Mouse (Mus musculus) heart, embryonic 16.5 days (tissue): ENCODE data around the gene Ccnl1. TPM values are rescaled to one million over a fixed set of nuclear protein-coding genes. Genes with fewer than 3 reads are reported as not detected.

Experiments used
- ATAC-seq: fragments of 200-750 bp; cut with Nextera tagmentation; replicated peaks from 2 replicates; pipeline ENCODE4 v1.8.0; 2017; ENCODE audit warnings: moderate number of reproducible peaks; ENCODE audit not compliant: insufficient read depth, low FRiP score; ENCODE audit errors: extremely low read depth
- H3K27ac ChIP-seq: fragments of 300-500 bp; sonication (generic); 2 replicates; pipeline ENCODE4 v1.5.1; 2014; ENCODE audit warnings: mild to moderate bottlenecking, low read length, control low read depth, moderate library complexity
- H3K27me3 ChIP-seq: fragments of 300-500 bp; sonication (generic); 2 replicates; pipeline ENCODE4 v1.6.1; 2014; ENCODE audit warnings: low read length, mixed read lengths; ENCODE audit not compliant: control insufficient read depth, insufficient read depth
- H3K36me3 ChIP-seq: fragments of 300-500 bp; sonication (generic); 2 replicates; pipeline ENCODE4 v1.6.1; 2014; ENCODE audit not compliant: control insufficient read depth, insufficient read depth
- H3K4me1 ChIP-seq: fragments of 300-500 bp; sonication (generic); 2 replicates; pipeline ENCODE4 v1.6.1; 2014; ENCODE audit warnings: low read length, mixed read lengths; ENCODE audit not compliant: control insufficient read depth, insufficient read depth
- H3K4me2 ChIP-seq: fragments of 300-500 bp; sonication (generic); 2 replicates; pipeline ENCODE4 v1.6.1; 2014; ENCODE audit warnings: low read depth, mild to moderate bottlenecking, control low read depth, low read length
- H3K4me3 ChIP-seq: fragments of 300-500 bp; sonication (generic); 2 replicates; pipeline ENCODE4 v1.5.1; 2014; ENCODE audit warnings: mild to moderate bottlenecking, control low read depth, low read length
- H3K9ac ChIP-seq: fragments of 300-500 bp; sonication (generic); 2 replicates; pipeline ENCODE4 v1.6.1; 2014; ENCODE audit warnings: low read length, control low read depth
- H3K9me3 ChIP-seq: fragments of 300-500 bp; sonication (generic); replicated peaks from 2 replicates; pipeline ENCODE4 v1.6.1; 2016; ENCODE audit warnings: low read length; ENCODE audit not compliant: control insufficient read depth
- WGBS: fragments of 180-500 bp; shearing (Covaris S2); extraction: QIAGEN DNeasy Blood & Tissue Kit; methylation state at CpG from one replicate; pipeline ENCODE4 v1.1.7; 2014; 5-methylcytosine and 5-hydroxymethylcytosine counted together
- polyA plus RNA-seq: library from polyadenylated mRNA; unstranded; fragments of >200 nt; fragmentation: Nextera tagmentation; extraction: Ambion mirVana; gene quantifications from 2 replicates; pipeline ENCODE4 v1.2.1, GENCODE M21; 2015

Gene Ccnl1
- polyA plus RNA-seq, 1 experiment from 2014 or later: 68.2 TPM

DNA sequence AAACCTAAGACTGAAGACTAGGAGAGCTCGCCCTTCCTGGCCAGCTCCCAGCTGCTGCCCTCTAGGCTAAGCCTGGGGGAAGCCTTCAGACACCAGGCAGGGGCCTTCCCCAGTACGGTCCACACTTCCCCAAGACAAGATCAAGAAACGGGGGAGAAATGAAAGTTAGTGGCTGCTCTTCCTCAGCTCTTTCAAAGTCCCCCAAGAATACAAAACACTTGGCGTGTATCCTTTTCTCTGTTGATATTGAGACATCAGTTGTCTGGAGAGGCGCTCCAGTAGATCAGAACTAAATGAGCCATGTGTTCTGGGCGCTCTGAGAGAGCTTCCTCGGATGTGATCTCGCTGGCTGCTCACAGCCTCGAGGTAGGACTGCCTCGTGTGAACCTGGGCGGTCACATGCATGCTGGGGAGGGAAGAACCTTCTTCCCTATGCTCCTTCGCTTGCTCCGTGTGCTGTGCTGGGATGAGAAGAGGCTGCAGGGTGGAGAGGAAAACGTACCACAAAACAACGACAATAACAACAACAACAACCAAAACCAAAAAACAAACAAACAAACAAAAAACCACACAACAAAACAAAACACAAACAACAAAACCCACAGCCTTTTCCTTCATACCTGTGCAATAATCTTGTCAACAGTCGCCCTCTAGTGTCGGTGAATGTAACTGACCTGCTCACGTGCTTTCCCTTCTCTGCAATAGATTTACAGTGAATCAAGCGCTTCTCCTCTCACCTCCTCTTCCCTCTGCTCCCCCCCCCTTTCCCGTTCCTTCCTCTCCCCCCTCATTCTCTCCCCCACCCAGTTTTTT lies 28.0 kb downstream of the Ccnl1 start:
- no peaks in the 10 kb centered on the region for H3K27me3 ChIP-seq
- 0 out of 2 replicates have a peak overlapping the region, but pooled peaks have one; percentile 0 for H3K27ac ChIP-seq
- peaks cover 25% of the 10 kb centered on the region for H3K4me1 ChIP-seq
- H3K36me3 ChIP-seq: no peaks in the 10 kb centered on the region
- ATAC-seq: 0 out of 2 replicates have a peak, but pooled peaks have one; percentile 50
- peak overlapping the region; percentile 65 for H3K9ac ChIP-seq
- H3K4me2 ChIP-seq: peak overlapping the region; percentile 65
- peak overlapping the region; percentile 36 for H3K4me3 ChIP-seq
- WGBS: 20% methylated on average over 20 of the region's 20 CpGs
- H3K9me3 ChIP-seq: no peaks in the 10 kb centered on the region

DNA sequence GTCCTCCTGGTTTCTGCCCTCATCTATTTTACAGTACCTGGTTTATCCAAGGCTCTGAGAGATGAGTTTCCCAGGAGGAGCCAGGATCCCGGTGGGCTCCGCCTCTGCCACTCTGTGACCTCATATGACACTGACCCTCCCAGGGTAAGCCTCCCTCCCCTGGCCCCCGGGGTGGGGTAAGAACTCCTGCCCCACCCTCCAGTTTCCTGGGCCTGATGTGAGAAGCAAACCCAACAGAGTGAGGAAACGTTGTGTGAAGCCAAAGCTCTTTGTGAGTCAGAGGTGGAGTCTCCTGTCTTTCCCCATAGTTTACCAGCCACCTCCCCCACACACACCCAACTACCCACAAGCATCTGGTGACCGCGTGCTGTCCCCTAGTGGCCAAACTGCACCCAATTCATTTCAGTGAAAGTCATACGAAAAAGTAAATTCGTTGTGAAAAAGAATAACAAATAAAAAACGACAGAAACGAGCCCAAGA lies 28.7 kb downstream of the Ccnl1 start:
- H3K27me3 ChIP-seq: no peaks in the 10 kb centered on the region

DNA sequence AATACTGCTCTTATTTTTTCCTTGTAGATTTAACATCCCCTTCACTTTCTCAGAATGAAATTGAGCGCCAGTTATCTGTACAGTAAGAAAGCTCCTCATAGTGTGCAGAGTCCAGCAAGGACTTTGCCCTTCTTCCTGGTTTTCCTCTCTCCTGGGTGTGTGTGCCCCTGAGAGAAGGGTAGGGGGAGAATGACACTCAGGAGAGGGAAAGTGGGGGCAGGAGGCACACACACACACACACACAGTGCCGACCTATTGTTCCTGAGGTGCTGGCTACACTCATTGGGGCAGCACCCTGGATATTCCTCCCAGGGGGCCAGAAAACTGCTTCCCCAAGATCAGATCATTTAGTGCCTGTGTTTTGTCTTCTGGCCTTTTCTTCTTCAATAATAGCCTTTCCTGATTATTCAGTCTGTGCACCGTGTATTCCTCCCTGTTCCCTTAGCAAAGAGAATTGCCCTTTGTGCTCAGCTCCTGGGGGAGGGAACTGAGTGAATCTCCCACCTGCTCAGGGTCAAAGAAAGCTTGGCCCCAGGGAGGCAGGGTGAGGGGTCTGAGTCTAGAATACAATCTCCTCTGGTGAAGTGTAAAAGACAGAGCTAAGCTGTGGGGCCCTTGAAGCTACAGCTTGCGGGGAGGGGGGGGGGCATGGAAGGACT lies 29.3 kb downstream of the Ccnl1 start:
- ATAC-seq: 0 out of 2 replicates have a peak, but pooled peaks have one; percentile 5
- Histone ChIP-seq H3K36me3 (no peaks in the 10 kb centered on the region), H3K4me2 (peak overlapping the region; percentile 65), H3K27me3 (no peaks in the 10 kb centered on the region), H3K4me3 (peak overlapping the region; percentile 36), H3K9me3 (no peaks in the 10 kb centered on the region), H3K27ac (0 out of 2 replicates have a peak overlapping the region, but pooled peaks have one; percentile 45), H3K4me1 (peaks cover 23% of the 10 kb centered on the region), H3K9ac (peak overlapping the region; percentile 67; the same call in 1 of the 2 replicates)
- 57% methylated on average over 4 of the region's 4 CpGs for WGBS

More for the DNA sequence above, 28.7 kb downstream of the Ccnl1 start:
- 4% methylated on average over 10 of the region's 10 CpGs for WGBS
- peak; percentile 77; the same call in 1 of the 2 replicates for ATAC-seq
- Histone ChIP-seq H3K36me3 (no peaks in the 10 kb centered on the region), H3K9ac (peak overlapping the region; percentile 67), H3K9me3 (no peaks in the 10 kb centered on the region), H3K4me3 (peak overlapping the region; percentile 36), H3K27ac (0 out of 2 replicates have a peak overlapping the region, but pooled peaks have one; percentile 45), H3K4me2 (peak overlapping the region; percentile 65), H3K4me1 (peaks cover 25% of the 10 kb centered on the region)

DNA sequence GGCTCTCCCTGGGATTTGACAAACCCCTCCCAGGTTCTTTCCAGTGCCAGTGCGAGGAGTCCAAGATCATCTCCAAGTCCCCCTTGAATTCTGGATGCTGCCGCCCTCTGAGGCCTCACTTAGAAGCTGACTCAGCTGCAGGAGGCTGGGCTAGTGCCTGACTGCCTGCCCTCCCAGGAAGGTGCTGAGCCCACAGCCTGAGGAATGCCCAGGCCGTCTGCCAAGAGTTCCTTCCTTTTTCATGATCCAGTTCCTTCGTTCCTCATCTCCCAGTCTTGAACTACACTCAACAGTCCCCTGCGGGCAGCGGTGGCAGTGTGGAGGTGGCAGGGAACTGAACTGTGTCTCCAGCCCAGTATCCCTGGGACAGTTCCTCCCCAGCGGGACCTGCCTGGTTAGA lies 30.4 kb downstream of the Ccnl1 start:
- H3K27ac ChIP-seq: peak overlapping the region; percentile 54; the same call in 1 of the 2 replicates
- no peaks in the 10 kb centered on the region for H3K9me3 ChIP-seq
- ATAC-seq: peak; percentile 59
- WGBS: 34% methylated on average over 7 of the region's 7 CpGs
- H3K4me1 ChIP-seq: peaks cover 21% of the 10 kb centered on the region
- peak overlapping the region; percentile 8 for H3K4me2 ChIP-seq
- H3K27me3 ChIP-seq: no peaks in the 10 kb centered on the region
- peak overlapping the region; percentile 50; the same call in 1 of the 2 replicates for H3K9ac ChIP-seq
- H3K4me3 ChIP-seq: no peak overlapping the region
- no peaks in the 10 kb centered on the region for H3K36me3 ChIP-seq

GRCm38 (mm10) chr3:65927101-65927501 lies 30.9 kb downstream of the Ccnl1 start:
- Histone ChIP-seq H3K27ac (peak overlapping the region; percentile 31; the same call in 1 of the 2 replicates), H3K4me1 (peaks cover 21% of the 10 kb centered on the region), H3K4me3 (no peak overlapping the region), H3K9ac (peak overlapping the region; percentile 50; the same call in 1 of the 2 replicates), H3K9me3 (no peaks in the 10 kb centered on the region), H3K27me3 (no peaks in the 10 kb centered on the region), H3K4me2 (peak overlapping the region; percentile 8), H3K36me3 (no peaks in the 10 kb centered on the region)
- ATAC-seq: no peak
- 77% methylated on average over 4 of the region's 4 CpGs for WGBS

DNA sequence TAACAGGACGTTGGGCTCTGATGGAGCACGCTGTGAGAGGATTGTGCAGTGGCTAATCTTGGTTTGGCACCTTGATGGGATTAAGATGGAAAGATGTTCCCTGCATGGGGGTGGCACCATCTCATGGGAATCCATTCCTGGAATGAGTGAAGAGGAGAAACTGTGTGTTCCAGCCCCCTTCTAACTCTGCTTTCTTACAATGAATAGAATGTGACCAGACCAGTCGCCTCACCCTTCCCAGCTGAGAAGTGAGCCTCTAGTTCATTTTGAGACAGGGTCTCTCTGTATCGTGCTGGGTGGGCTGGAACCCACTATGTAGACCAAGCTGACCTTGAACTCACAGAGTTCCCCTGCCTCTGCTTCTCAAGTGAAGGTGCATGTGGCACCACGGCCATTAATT lies 31.6 kb downstream of the Ccnl1 start:
- no peak overlapping the region for H3K4me3 ChIP-seq
- no peaks in the 10 kb centered on the region for H3K27me3 ChIP-seq
- no peak overlapping the region for H3K9ac ChIP-seq
- 86% methylated on average over 5 of the region's 5 CpGs for WGBS
- no peaks in the 10 kb centered on the region for H3K9me3 ChIP-seq
- no peak overlapping the region for H3K27ac ChIP-seq
- peaks cover 21% of the 10 kb centered on the region for H3K4me1 ChIP-seq
- ATAC-seq: no peak
- H3K4me2 ChIP-seq: no peak overlapping the region
- H3K36me3 ChIP-seq: no peaks in the 10 kb centered on the region

DNA sequence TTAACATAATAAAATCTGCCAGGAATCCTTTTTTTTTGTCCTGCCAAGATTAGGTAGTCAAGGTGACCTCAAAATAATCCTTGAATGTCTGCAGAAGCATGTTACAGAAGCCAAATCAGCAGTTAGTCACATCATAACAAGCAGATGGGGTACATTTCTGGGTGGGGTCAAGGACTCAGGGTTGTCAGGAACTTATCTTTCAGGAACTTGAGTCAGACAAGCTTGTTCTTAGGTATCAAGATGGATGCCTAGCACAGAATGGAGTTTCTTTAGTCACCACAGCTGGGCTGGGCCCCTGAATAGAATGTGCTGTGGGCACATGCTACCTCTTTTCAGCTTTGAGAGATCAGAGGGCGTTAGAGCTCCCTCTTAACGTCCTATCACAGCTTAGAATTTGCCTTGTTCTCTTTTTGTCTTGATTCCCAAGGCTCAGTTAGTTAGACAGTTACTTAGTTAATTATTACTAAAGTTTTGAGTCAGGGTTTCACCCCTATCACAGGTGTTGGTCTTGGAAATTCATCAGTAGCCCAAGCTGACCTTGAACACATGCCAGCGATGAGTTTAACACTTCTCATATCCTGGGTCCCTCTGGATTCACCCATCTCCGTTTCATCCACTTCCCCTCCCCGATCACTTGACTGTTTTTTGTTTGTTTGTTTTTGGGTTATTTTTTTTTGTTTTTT lies 32.9 kb downstream of the Ccnl1 start:
- 76% methylated on average over 5 of the region's 5 CpGs for WGBS
- no peak overlapping the region for H3K4me3 ChIP-seq
- no peak overlapping the region for H3K4me2 ChIP-seq
- H3K27me3 ChIP-seq: no peaks in the 10 kb centered on the region
- H3K9ac ChIP-seq: no peak overlapping the region
- peaks cover 21% of the 10 kb centered on the region for H3K4me1 ChIP-seq
- H3K27ac ChIP-seq: no peak overlapping the region
- H3K36me3 ChIP-seq: no peaks in the 10 kb centered on the region
- ATAC-seq: no peak
- H3K9me3 ChIP-seq: no peaks in the 10 kb centered on the region

DNA sequence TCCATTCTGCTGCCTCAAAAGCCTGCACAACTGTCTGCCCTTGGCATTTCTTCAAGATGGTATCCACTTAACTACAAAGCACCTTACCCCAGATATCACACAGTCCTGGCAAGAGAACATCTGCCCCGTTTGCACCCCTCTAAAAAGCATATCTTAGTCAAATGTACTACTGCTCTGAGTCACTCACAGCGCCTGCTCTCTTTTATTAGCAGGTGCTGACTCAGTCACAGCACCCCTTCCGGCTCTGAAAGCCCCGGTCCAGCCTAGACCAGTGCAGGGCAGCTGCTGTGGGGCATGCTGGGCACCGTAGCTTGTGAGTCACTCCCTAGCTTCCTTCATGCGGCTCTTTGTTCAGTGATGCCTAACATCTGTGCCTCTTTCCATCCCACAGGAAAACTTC lies 35.6 kb downstream of the Ccnl1 start:
- no peaks in the 10 kb centered on the region for H3K36me3 ChIP-seq
- ATAC-seq: no peak
- H3K9me3 ChIP-seq: no peaks in the 10 kb centered on the region
- H3K27ac ChIP-seq: no peak overlapping the region
- no peak overlapping the region for H3K4me2 ChIP-seq
- peaks cover 4% of the 10 kb centered on the region for H3K4me1 ChIP-seq
- no peak overlapping the region for H3K9ac ChIP-seq
- H3K27me3 ChIP-seq: no peaks in the 10 kb centered on the region
- H3K4me3 ChIP-seq: no peak overlapping the region
- WGBS: 54% methylated on average over 6 of the region's 6 CpGs
